Mouse (Mus musculus): ENCODE results near the gene Pwwp2b.

The Pwwp2b gene

GRCm38 (mm10) chr7:139247881-139248614 is at the start of gene Pwwp2b:
Gene Pwwp2b, plus strand, starts transcription at chr7:139248482.
- ATAC-seq (ENCODE audit: insufficient number of reproducible peaks, low FRiP score, low TSS enrichment): peak; percentile 68

- ATAC-seq (ENCODE audit: insufficient number of reproducible peaks, low FRiP score, low TSS enrichment): peak; percentile 74; the same call in 1 of the 2 replicates
These were observed 48.2 kb upstream of the Pwwp2b start for GRCm38 (mm10) chr7:139200108-139200507.

DNA sequence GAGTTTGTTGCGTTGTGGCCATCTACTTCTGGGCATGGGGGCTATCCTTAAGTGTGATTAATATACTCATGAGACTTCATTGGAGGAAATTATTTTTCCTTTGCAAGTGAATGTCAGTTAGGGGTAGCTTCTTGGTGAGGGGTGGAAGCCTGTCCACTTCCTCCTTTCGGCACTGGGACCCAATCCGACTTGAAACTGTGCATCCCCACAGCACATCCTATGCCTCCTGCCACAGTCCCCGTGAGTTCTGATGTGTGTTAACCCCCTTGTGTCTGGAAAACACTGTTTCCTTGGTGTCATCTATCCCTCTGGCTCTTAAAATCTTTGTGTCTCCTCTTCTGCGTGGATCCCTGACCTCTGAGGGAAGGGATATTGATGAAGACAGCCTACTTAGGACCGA is 47.1 kb upstream of the Pwwp2b start:
- no peak for ATAC-seq (ENCODE audit: insufficient number of reproducible peaks, low FRiP score, low TSS enrichment)

GRCm38 (mm10) chr7:139208023-139208772 is 40.1 kb upstream of the Pwwp2b start:
- ATAC-seq (ENCODE audit: insufficient number of reproducible peaks, low FRiP score, low TSS enrichment): 0 out of 2 replicates have a peak, but pooled peaks have one; percentile 27

DNA sequence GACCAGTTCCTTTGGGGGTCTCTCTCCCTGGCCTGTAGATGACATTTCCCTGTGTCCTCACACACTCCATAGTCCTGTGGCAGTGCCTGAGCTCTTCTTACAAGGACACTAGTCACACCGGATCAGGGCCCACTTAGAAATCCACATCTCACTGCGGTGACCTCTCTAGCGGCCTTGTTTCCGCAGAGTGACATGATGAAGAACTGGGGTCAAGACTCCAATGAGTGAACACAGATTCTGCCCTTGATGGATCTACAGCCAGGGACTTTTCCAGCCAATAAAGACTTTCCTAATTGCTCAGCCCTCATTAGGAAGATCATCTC is 39.5 kb upstream of the Pwwp2b start:
- ATAC-seq (ENCODE audit: insufficient number of reproducible peaks, low FRiP score, low TSS enrichment): no peak

- ATAC-seq (ENCODE audit: insufficient number of reproducible peaks, low FRiP score, low TSS enrichment): no peak
These were observed 36.5 kb upstream of the Pwwp2b start for GRCm38 (mm10) chr7:139211761-139212160.

DNA sequence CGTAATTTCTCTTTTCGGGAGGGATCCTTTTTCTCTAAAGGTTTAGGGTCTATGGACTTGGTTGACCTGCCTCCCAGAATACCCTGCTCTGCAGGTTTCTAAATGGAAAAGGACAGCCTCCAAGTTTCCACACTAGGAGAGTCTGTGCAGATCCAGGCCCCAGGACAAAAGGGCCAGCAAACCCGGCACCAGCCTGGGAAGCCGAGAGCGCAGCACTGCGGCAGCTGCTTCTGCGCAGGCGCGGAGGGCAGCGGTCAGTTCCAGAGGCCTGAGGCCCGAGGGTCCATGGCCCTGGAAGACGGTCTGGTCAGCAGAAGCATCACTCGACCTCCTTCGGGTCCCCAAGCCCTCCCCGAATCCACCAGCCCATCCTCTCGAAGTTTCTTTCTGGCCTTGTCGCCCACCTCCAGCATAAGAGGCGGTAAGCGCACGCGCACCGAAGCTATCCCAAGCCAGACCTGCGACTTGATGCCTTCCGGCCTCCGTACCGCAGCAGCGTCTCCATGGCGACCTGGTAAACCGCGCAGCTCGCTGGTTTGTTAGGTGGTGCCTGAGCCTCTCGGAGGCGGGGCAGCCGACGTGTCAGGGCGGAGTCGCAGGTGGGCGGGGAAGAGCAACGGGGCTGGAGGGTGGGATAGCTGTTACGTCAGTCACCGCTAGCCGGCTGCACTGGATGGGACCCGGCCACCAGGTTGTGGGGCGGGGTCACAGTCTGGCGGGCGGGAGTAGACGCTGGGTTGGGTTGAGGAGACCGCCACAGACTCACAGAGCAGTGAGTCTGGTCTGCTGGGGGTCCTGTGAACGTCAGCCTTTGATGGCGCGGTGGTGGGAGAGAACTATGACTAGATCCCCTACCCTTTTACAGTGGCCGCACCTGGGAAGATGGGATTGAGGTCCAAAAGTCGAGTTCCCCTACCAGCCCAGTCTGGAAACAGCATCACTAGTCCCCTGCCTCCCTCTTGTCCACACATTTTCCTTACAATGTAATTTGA is 35.2 kb upstream of the Pwwp2b start, which contains the start of the genes Lrrc27 and Stk32c:
TSS of gene Lrrc27 (plus strand) at position 235 of the 992 bp plus-strand sequence.
TSS of gene Stk32c (minus strand) at position 554 of the 992 bp plus-strand sequence.
- peak; percentile 89 for ATAC-seq (ENCODE audit: insufficient number of reproducible peaks, low FRiP score, low TSS enrichment)

- no peak for ATAC-seq (ENCODE audit: insufficient number of reproducible peaks, low FRiP score, low TSS enrichment)
These were observed 34.5 kb upstream of the Pwwp2b start for GRCm38 (mm10) chr7:139213751-139214150.

DNA sequence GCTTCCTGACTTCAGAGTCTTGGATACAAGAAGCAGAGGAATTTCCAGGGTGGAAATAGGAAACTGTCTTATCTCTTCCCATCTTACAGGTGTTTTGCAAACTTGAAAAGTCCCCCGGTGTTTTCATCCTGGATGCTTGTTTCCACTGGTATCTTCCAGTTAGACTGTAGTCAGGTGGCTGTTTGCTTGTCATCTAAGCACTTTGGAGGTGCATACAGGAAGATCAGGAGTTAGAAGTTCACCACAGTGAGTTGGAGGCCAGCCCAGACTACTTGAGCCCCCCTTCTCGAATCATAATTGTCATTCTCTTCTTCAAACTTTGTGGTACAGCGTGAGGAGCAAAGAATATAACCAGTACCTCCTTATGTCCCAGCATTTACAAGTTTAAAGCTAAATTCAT is 34.1 kb upstream of the Pwwp2b start:
- no peak for ATAC-seq (ENCODE audit: insufficient number of reproducible peaks, low FRiP score, low TSS enrichment)

GRCm38 (mm10) chr7:139214596-139215340 is 33.5 kb upstream of the Pwwp2b start:
- no peak for ATAC-seq (ENCODE audit: insufficient number of reproducible peaks, low FRiP score, low TSS enrichment)

DNA sequence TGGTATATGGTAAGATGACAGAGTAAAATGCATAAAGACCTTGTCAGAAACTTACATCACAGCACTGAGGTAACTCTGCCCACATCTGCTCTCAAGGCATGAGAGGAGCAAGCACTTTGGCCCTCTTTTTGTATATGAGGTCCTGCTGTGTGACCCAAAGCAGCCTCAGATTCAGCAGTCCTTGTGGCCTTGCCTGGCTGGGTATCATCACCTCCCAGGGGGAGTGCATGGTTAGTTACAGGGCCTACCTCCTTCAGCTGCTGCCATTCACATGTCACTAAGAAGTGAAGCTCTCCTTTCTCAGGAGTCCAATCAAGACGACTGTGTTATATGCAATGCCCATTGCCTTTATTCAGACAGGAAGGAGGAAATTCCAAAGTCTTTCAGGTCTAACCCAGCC is 32.8 kb upstream of the Pwwp2b start:
- ATAC-seq (ENCODE audit: insufficient number of reproducible peaks, low FRiP score, low TSS enrichment): no peak

- no peak for ATAC-seq (ENCODE audit: insufficient number of reproducible peaks, low FRiP score, low TSS enrichment)
These were observed 32.3 kb upstream of the Pwwp2b start for GRCm38 (mm10) chr7:139215946-139216345.

DNA sequence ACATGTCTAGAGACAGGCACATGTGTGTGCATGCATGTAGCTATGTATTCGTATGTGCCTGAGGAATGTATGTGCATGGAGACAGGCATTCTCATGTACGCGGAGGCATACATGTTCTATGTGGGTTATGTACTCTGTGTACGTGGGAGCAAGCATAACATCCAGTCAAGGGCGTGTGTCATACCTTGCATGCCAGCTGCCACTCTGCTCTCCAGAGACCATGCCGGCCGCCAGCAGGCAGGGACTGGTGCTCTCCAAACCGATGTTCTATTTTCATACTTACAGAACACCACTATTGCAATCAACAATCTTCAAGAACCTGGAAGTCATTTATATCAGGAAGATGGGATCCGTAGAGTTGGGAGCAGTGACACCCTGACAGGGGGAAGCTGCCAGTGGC is 31.8 kb upstream of the Pwwp2b start:
- ATAC-seq (ENCODE audit: insufficient number of reproducible peaks, low FRiP score, low TSS enrichment): no peak

DNA sequence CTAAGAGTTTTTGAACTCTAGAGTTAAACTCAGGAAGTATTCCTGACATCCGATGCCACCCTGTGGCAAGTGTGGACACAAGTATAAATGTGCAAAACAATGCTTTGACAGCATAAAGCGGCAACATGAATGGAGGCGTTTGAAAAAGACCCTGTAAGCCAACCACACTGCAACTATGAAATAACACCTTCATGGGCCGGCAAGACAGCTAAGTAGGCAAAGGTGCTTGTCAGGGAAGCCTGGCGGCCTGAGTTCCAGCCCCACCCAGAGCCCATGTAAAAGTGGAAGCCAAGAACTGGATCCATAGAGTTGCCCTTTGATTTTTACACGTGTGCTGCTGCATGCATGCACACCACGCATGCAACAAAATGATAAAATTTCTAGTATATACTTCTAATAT is 31.2 kb upstream of the Pwwp2b start:
- ATAC-seq (ENCODE audit: insufficient number of reproducible peaks, low FRiP score, low TSS enrichment): no peak

DNA sequence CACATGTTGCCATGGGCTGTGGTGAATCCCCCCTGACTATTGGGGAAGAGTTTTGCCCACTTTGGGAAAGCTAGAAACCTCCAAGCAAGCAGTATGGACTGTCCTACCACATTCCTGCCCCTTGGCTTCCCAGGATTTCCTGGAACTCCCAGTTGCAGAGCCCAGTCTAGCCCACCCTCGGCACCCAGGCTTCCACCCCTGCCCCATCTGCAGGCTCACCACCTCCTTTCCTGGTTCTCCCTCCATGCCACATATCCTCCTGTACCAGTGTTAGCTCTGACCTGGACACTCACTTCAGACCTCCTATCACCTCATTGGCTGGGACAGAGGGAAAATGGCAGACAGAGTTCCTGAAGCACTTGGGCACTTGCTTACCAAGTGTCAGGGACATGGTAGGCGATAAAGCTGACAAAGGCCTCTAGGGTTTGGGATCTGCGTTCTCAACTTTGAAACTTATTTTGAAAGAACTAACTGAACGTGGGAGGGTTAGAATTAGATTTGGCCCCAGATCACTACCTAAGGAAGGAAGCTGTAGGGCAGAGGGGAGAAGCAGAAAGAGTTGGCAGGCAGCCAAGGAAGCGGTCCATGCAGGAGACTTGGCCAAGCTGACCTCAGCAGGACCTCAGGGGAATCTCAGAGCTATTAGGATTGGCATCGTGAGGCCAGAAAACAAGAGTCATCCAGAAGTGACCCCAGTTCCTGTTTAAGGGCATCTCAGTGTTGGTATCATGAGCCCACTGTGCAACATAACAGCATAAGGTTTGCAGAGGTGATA is 29.5 kb upstream of the Pwwp2b start:
- ATAC-seq (ENCODE audit: insufficient number of reproducible peaks, low FRiP score, low TSS enrichment): no peak

DNA sequence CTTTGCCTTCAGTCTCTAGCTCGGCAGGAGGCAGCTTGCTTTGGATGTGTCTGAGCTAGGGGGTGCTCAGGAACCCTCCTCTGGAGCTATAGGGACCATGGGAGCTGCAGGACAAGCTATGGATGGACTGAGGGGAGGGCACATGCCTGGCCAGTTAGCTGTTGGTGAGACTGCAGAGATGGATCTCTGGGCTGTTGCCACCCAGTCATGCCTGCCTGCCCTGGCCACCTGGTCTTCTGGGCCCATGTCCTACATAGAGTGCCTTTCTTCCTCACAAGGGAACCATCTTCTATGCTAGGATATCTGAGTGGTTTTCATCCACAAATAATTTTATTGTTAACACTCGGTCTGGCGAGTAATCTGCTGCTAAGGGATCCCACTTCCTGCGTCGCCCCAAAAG is 28.8 kb upstream of the Pwwp2b start:
- ATAC-seq (ENCODE audit: insufficient number of reproducible peaks, low FRiP score, low TSS enrichment): no peak

DNA sequence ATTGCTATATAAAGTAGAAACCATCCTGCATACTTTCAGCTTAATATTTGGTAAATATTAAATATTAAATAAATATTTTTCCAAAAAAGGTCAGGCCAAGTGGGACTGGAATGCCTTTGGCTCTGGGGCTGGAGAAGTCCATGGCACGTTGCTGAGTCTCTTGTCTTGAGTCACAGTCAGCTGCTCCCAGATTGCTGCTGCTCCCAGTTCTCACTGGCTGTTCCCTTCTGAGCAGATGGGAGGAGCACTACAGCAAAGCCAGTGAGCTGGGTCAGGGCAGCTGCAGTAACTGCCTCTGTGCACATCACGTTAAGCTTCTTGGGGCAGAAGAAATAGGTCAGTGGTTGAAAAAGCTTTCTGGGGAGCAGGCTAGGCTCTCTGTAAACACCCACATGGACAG is 28.0 kb upstream of the Pwwp2b start:
- ATAC-seq (ENCODE audit: insufficient number of reproducible peaks, low FRiP score, low TSS enrichment): no peak

DNA sequence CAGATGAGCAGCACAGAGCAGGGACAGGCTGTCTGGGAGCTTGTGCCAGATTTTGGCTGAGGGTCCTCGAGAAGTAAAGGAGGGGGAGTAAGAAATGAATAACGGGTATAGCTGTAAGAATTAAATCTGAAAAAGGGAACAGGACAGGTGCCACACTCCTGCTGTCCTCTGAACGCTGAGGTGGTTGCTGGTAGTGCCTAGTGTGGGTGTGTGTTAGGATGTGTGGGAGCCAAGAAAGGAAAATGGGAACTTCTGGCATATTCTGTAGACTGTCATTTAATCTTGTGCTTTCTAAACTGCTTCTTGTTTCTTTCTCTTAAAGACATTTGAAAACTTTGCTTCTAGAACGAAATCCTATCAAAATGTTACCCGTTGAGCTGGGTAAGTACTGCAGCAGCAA is 27.2 kb upstream of the Pwwp2b start:
- ATAC-seq (ENCODE audit: insufficient number of reproducible peaks, low FRiP score, low TSS enrichment): no peak

DNA sequence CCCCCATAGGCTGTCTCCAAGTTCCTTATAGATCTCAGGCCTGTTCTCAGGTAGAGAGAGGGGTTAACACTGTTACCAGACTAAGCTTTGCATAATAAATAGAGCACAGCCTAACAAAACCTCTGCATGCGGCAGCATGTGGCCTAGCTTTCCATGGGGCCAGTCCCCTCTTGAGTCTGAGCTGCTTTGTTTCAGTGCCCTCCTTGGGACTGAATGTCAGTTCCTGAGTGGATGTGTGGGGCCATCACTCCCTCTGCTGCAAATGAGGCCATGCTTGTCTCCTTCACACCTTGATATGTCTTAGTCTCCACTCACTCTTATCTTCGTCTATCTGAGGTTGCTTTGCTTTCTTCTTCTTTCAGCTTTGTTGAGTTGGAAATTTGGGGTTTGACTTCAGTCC is 26.4 kb upstream of the Pwwp2b start:
- ATAC-seq (ENCODE audit: insufficient number of reproducible peaks, low FRiP score, low TSS enrichment): no peak

Data from cerebellum, adult (tissue).